Mouse (Mus musculus) kidney, embryonic 15.5 days (tissue): ENCODE data around the gene Smpx. TPM values are rescaled to one million over a fixed set of nuclear protein-coding genes. Genes with fewer than 3 reads are reported as not detected.

Experiments used
- ATAC-seq: fragments of 200-750 bp; cut with Nextera tagmentation; replicated peaks from 2 replicates; pipeline ENCODE4 v1.8.0; 2017; ENCODE audit warnings: moderate TSS enrichment; ENCODE audit not compliant: low FRiP score
- H3K27ac ChIP-seq: fragments of 300-500 bp; sonication (generic); 2 replicates; pipeline ENCODE4 v1.5.1; 2015; ENCODE audit warnings: mild to moderate bottlenecking, inconsistent platforms
- H3K27me3 ChIP-seq: fragments of 300-500 bp; sonication (generic); 2 replicates; pipeline ENCODE4 v1.6.1; 2015; ENCODE audit warnings: inconsistent platforms
- H3K36me3 ChIP-seq: fragments of 300-500 bp; sonication (generic); 2 replicates; pipeline ENCODE4 v1.6.1; 2015; ENCODE audit warnings: inconsistent platforms
- H3K4me1 ChIP-seq: fragments of 300-500 bp; sonication (generic); 2 replicates; pipeline ENCODE4 v1.6.1; 2015; ENCODE audit warnings: inconsistent platforms
- H3K4me2 ChIP-seq: fragments of 300-500 bp; sonication (generic); 2 replicates; pipeline ENCODE4 v1.6.1; 2015; ENCODE audit warnings: moderate library complexity, mild to moderate bottlenecking, inconsistent platforms
- H3K4me3 ChIP-seq: fragments of 300-500 bp; sonication (generic); replicated peaks from 2 replicates; pipeline ENCODE4 v1.5.1; 2015; ENCODE audit warnings: mild to moderate bottlenecking, inconsistent platforms
- H3K9ac ChIP-seq: fragments of 300-500 bp; sonication (generic); 2 replicates; pipeline ENCODE4 v1.6.1; 2015; ENCODE audit warnings: mild to moderate bottlenecking, inconsistent platforms
- H3K9me3 ChIP-seq: fragments of 300-500 bp; sonication (generic); replicated peaks from 2 replicates; pipeline ENCODE4 v1.6.1; 2016; ENCODE audit warnings: inconsistent platforms
- WGBS: fragments of 180-500 bp; shearing (Covaris S2); methylation state at CpG from one replicate; pipeline ENCODE4 v1.1.7; 2015; ENCODE audit warnings: mixed read lengths; 5-methylcytosine and 5-hydroxymethylcytosine counted together
- polyA plus RNA-seq: library from polyadenylated mRNA; unstranded; fragments of >200 nt; fragmentation: Nextera tagmentation; extraction: Ambion mirVana; gene quantifications from 2 replicates; pipeline ENCODE4 v1.2.1, GENCODE M21; 2015

Smpx gene
- polyA plus RNA-seq, 1 experiment from 2014 or later, result 6.0 TPM

DNA sequence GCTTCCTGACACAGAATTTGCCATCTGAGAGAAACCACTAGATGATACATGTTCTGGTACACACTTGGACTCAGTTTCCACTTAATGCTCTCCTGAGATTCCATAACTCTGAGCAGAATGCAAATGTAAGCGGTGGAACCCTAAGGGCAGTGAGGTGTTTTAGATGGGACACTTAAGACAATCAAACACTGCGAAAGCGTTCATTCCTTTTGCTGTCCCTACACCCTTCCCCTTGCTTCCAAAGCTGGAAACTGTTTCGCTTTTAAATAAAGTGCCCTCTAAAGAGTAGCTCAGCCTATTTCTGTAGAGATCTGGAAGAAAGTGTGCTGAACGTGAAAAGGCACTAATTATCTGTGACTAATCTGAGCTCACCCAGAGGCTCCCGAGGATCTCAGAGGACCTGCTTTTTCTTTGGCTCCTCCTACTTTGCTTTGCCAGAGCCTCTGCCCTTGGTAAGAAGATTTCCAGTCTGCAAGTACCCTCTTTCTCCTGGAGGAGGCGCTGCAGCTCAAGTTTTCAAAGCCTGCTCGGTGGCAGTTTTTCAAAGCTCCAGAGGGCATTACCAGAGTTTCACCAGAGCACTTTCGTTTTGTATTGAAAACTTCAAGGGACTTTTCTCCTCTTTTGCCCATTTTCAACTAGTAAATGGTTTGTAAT, 33.1 kb downstream of the Smpx start:
- Histone ChIP-seq H3K4me2 (peak overlapping the region; percentile 33; the same call in 1 of the 2 replicates), H3K4me1 (no peaks in the 10 kb centered on the region), H3K4me3 (no peak overlapping the region), H3K36me3 (no peaks in the 10 kb centered on the region), H3K9ac (no peak overlapping the region), H3K27me3 (peaks cover 25% of the 10 kb centered on the region), H3K27ac (no peak overlapping the region), H3K9me3 (no peaks in the 10 kb centered on the region)
- WGBS, result 31% methylated on average over 9 of the region's 9 CpGs
- ATAC-seq, result peak; percentile 67; the same call in 1 of the 2 replicates

DNA sequence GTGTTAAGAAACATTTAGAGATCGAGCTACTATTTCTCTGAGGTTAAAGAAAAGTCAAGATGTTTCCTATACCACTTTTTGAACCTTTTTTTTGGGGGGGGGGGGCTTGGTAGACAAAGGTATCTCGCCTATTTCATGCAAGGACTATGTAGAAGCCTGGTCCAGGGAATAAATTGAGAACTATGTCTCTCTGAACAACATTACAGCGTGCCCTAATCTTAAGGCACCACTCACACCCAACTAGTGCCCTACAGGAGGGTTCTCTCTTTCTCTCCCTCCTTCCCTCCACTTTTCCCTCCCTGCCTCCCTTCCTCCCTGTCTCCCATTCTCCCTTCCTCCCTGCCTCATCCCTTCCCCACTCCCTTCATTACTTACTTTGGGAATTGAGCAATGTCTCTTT, 33.6 kb downstream of the Smpx start:
- Histone ChIP-seq H3K9me3 (no peaks in the 10 kb centered on the region), H3K9ac (no peak overlapping the region), H3K27ac (no peak overlapping the region), H3K36me3 (no peaks in the 10 kb centered on the region), H3K4me2 (0 out of 2 replicates have a peak overlapping the region, but pooled peaks have one; percentile 33), H3K4me1 (no peaks in the 10 kb centered on the region), H3K27me3 (peaks cover 25% of the 10 kb centered on the region), H3K4me3 (no peak overlapping the region)
- WGBS, result 63% methylated on average over 3 of the region's 3 CpGs
- no peak for ATAC-seq

GRCm38 (mm10) chrX:157733836-157734235, 35.1 kb downstream of the Smpx start:
- Histone ChIP-seq H3K36me3 (no peaks in the 10 kb centered on the region), H3K4me1 (no peaks in the 10 kb centered on the region), H3K4me2 (no peak overlapping the region), H3K9me3 (no peaks in the 10 kb centered on the region), H3K27ac (no peak overlapping the region), H3K27me3 (peaks cover 25% of the 10 kb centered on the region), H3K4me3 (no peak overlapping the region), H3K9ac (no peak overlapping the region)
- 50% methylated on average over 2 of the region's 2 CpGs for WGBS
- ATAC-seq, result no peak

GRCm38 (mm10) chrX:157734341-157734740, 35.6 kb downstream of the Smpx start:
- Histone ChIP-seq H3K27me3 (peaks cover 25% of the 10 kb centered on the region), H3K9me3 (no peaks in the 10 kb centered on the region), H3K4me3 (no peak overlapping the region), H3K36me3 (no peaks in the 10 kb centered on the region), H3K4me1 (no peaks in the 10 kb centered on the region), H3K9ac (no peak overlapping the region), H3K27ac (no peak overlapping the region), H3K4me2 (no peak overlapping the region)
- ATAC-seq, result no peak
- WGBS, result 69% methylated on average over 1 of the region's 1 CpGs

DNA sequence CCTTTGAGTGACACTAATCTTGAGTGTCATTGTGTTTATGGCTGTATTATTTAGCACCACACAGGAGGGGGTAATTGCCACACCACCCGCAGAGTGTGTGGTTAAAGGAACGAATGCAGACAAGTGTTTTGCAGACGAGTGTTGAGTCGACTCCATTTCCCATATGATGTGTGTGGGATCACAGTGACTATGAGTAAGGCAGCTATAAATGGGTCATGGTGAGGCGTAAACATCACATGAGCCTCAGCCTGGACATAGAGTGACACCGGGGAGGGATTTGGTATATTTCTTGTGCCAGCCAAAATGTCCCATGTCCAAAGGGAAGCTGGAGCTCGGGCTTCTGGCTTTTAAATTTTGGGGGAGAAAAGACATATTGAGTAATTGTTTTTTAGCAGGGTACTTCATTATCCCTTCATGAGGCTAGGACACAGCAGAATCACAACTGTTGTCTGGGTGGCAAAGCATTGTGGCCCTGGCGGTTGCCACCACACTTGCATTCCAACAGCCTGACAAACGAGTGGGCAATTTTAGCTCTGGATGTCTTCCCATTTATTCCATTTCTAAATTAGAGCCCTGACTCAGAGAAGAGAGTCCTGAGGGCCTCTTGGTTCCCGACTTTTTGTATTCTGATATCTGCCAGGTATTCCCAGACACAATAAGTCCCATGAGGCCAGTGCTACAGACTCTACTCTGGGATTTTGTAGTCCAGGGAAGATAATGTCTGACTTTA, 49.3 kb downstream of the Smpx start:
- no peak overlapping the region for H3K27ac ChIP-seq
- no peaks in the 10 kb centered on the region for H3K36me3 ChIP-seq
- no peak overlapping the region for H3K4me3 ChIP-seq
- no peaks in the 10 kb centered on the region for H3K4me1 ChIP-seq
- H3K4me2 ChIP-seq, result no peak overlapping the region
- 79% methylated on average over 10 of the region's 10 CpGs for WGBS
- no peaks in the 10 kb centered on the region for H3K9me3 ChIP-seq
- H3K9ac ChIP-seq, result no peak overlapping the region
- H3K27me3 ChIP-seq, result no peaks in the 10 kb centered on the region
- ATAC-seq, result no peak

DNA sequence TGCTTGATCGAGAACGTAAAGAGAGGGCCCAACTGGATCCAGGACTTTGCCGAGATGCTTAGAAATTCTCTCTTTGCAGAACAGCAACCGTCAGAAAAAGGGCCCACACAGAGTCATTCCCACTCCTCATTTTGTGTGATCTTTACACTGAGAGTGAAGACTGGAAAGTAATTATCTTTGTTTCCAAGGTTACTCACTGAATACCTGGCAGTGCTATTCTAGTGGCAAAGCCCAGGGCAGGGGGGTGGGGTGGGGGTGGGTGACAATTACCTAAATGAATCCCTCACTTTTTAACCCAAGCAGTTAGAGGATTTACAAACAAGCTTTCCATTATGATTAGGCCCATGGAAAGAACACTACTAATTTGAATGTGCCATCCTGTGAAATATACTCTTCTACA, 55.8 kb downstream of the Smpx start:
- WGBS, result 68% methylated on average over 4 of the region's 4 CpGs
- Histone ChIP-seq H3K4me3 (no peak overlapping the region), H3K27ac (no peak overlapping the region), H3K9me3 (no peaks in the 10 kb centered on the region), H3K27me3 (peaks cover 2% of the 10 kb centered on the region; the same call in 1 of the 2 replicates), H3K9ac (no peak overlapping the region), H3K4me1 (no peaks in the 10 kb centered on the region), H3K36me3 (no peaks in the 10 kb centered on the region), H3K4me2 (no peak overlapping the region)
- no peak for ATAC-seq

- no peak for ATAC-seq
Observed at GRCm38 (mm10) chrX:157762542-157762941, 63.8 kb downstream of the Smpx start.

GRCm38 (mm10) chrX:157801669-157802068, 103.0 kb downstream of the Smpx start:
- Histone ChIP-seq H3K9me3 (no peaks in the 10 kb centered on the region), H3K4me1 (no peaks in the 10 kb centered on the region), H3K27me3 (no peaks in the 10 kb centered on the region), H3K27ac (no peak overlapping the region), H3K4me2 (no peak overlapping the region), H3K4me3 (no peak overlapping the region), H3K9ac (no peak overlapping the region), H3K36me3 (no peaks in the 10 kb centered on the region)
- 98% methylated on average over 2 of the region's 2 CpGs for WGBS
- no peak for ATAC-seq

More at GRCm38 (mm10) chrX:157762542-157762941, 63.8 kb downstream of the Smpx start:
- no peaks in the 10 kb centered on the region for H3K4me1 ChIP-seq
- no peak overlapping the region for H3K9ac ChIP-seq
- H3K27ac ChIP-seq, result no peak overlapping the region
- H3K4me2 ChIP-seq, result no peak overlapping the region
- no peaks in the 10 kb centered on the region for H3K36me3 ChIP-seq
- WGBS, result 72% methylated on average over 3 of the region's 3 CpGs
- H3K4me3 ChIP-seq, result no peak overlapping the region
- H3K9me3 ChIP-seq, result no peaks in the 10 kb centered on the region
- H3K27me3 ChIP-seq, result peaks cover under 1% of the 10 kb centered on the region; the same call in 1 of the 2 replicates

Other genes with a start within 250 kb of the Smpx start
- 64.0 and 73.2 TPM in 2 replicates for gene Sms, start 206.6 kb upstream of the Smpx start, polyA plus RNA-seq
- 2.6 and 5.2 TPM in 2 replicates for gene Yy2, start 129.9 kb upstream of the Smpx start, polyA plus RNA-seq
- gene Mbtps2, start 100.2 kb upstream of the Smpx start, polyA plus RNA-seq, result 27.3 and 29.6 TPM in 2 replicates
- gene Klhl34, start 119.5 kb downstream of the Smpx start, polyA plus RNA-seq, result 0.39 and 0.64 TPM in 2 replicates